Mouse (Mus musculus): ENCODE measurements at regions not wholly inside any gene's neighbourhood (a gene's known extent, or its start where the extent isn't known, plus 50 kb on each side); places are given as distances from the start of the nearest gene placed in this dataset.

DNA sequence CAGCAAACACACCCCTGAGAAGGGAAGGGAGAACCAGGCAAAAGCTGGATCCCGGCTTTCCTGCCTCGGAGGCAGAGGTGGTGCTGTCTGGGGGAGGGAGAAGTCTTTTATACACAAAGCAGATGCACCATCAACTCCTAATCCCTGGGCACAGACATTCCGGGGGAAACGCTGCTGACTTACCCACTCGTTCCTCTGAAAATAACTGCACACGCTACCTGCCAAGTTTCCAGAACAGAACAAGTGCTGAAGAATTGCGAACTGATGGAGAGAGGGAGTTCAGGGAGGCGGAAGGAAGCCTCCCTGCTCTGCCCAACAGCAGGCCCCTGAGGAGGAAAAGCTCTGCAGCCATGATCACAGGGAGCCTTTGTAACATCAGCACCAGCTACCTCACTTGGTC is 68.1 kb upstream of the Grin2a start:
- TF ChIP-seq CTCF (IDR thresholded peaks at IDR 0.05): no peak
- TF ChIP-seq POLR2A (IDR thresholded peaks at IDR 0.05; ENCODE audit: insufficient read depth, low read depth, low read length): no peak

Data from heart, adult 2 months (tissue).